Mouse (Mus musculus): Measurements from ENCODE around the gene Lrrc45. TPM values are rescaled to one million over a fixed set of nuclear protein-coding genes. Genes with fewer than 3 reads are reported as not detected.
"Not testable (repeated sequence)": the region's sequence is repeated elsewhere in the genome, so short reads cannot be mapped to it uniquely, and the experiment has no call there.

The Lrrc45 gene
- polyA plus RNA-seq, 1 experiment from 2014 or later = 50.4 TPM

- DNase-seq = no peak
- no peak overlapping the region for H3K9ac ChIP-seq (replicated peaks; ENCODE audit: low read length)
- no peaks in the 10 kb centered on the region for H3K9me3 ChIP-seq (ENCODE audit: control insufficient read depth, low read length)
- no peak for ATAC-seq (ENCODE audit: low FRiP score, low TSS enrichment)
- H3K4me3 ChIP-seq (replicated peaks; ENCODE audit: low read depth, low read length) = no peak overlapping the region
- no peaks in the 10 kb centered on the region for H3K27me3 ChIP-seq (ENCODE audit: control insufficient read depth, insufficient read depth, low read length)
- H3K4me2 ChIP-seq (ENCODE audit: low read length) = no peak overlapping the region
- no peak overlapping the region for H3K27ac ChIP-seq (replicated peaks; ENCODE audit: low read depth, low read length)
- H3K36me3 ChIP-seq (ENCODE audit: control insufficient read depth, insufficient read depth, low read length) = no peaks in the 10 kb centered on the region
- WGBS = 68% methylated on average over 11 of the region's 11 CpGs
- 0 out of 2 replicates have a peak, but pooled peaks cover 5% of the 10 kb centered on the region for H3K4me1 ChIP-seq (ENCODE audit: control insufficient read depth, insufficient read depth, low read length)
These were observed 15.0 kb downstream of the Lrrc45 start for GRCm38 (mm10) chr11:120728530-120729240.

GRCm38 (mm10) chr11:120729432-120730050 is 15.8 kb downstream of the Lrrc45 start:
- Histone ChIP-seq H3K9ac (replicated peaks; ENCODE audit: low read length) (0 out of 2 replicates have a peak overlapping the region, but pooled peaks have one; percentile 6), H3K4me2 (ENCODE audit: low read length) (peak overlapping the region; percentile 21)
- H3K36me3 ChIP-seq (ENCODE audit: control insufficient read depth, insufficient read depth, low read length); ATAC-seq (ENCODE audit: low FRiP score, low TSS enrichment); H3K4me1 ChIP-seq (ENCODE audit: control insufficient read depth, insufficient read depth, low read length); H3K27ac ChIP-seq (replicated peaks; ENCODE audit: low read depth, low read length); H3K27me3 ChIP-seq (ENCODE audit: control insufficient read depth, insufficient read depth, low read length); H3K4me3 ChIP-seq (replicated peaks; ENCODE audit: low read depth, low read length); H3K9me3 ChIP-seq (ENCODE audit: control insufficient read depth, low read length): not testable (repeated sequence)
- WGBS = 3% methylated on average over 18 of the region's 21 CpGs
- peak; percentile 52 for DNase-seq

- Histone ChIP-seq H3K9ac (replicated peaks; ENCODE audit: low read length) (no peak overlapping the region), H3K4me3 (replicated peaks; ENCODE audit: low read depth, low read length) (no peak overlapping the region), H3K4me2 (ENCODE audit: low read length) (no peak overlapping the region), H3K27me3 (ENCODE audit: control insufficient read depth, insufficient read depth, low read length) (no peaks in the 10 kb centered on the region), H3K9me3 (ENCODE audit: control insufficient read depth, low read length) (no peaks in the 10 kb centered on the region), H3K27ac (replicated peaks; ENCODE audit: low read depth, low read length) (no peak overlapping the region), H3K36me3 (ENCODE audit: control insufficient read depth, insufficient read depth, low read length) (no peaks in the 10 kb centered on the region), H3K4me1 (ENCODE audit: control insufficient read depth, insufficient read depth, low read length) (0 out of 2 replicates have a peak, but pooled peaks cover 5% of the 10 kb centered on the region)
- DNase-seq (no peak), ATAC-seq (ENCODE audit: low FRiP score, low TSS enrichment) (no peak)
- 85% methylated on average over 10 of the region's 10 CpGs for WGBS
These were observed 16.7 kb downstream of the Lrrc45 start for GRCm38 (mm10) chr11:120730331-120730870.

GRCm38 (mm10) chr11:120731395-120731794 is 17.7 kb downstream of the Lrrc45 start:
- 96% methylated on average over 1 of the region's 1 CpGs for WGBS
- Histone ChIP-seq H3K4me2 (ENCODE audit: low read length) (no peak overlapping the region), H3K9ac (replicated peaks; ENCODE audit: low read length) (no peak overlapping the region), H3K27me3 (ENCODE audit: control insufficient read depth, insufficient read depth, low read length) (no peaks in the 10 kb centered on the region), H3K36me3 (ENCODE audit: control insufficient read depth, insufficient read depth, low read length) (no peaks in the 10 kb centered on the region), H3K27ac (replicated peaks; ENCODE audit: low read depth, low read length) (no peak overlapping the region), H3K9me3 (ENCODE audit: control insufficient read depth, low read length) (no peaks in the 10 kb centered on the region), H3K4me1 (ENCODE audit: control insufficient read depth, insufficient read depth, low read length) (0 out of 2 replicates have a peak, but pooled peaks cover 5% of the 10 kb centered on the region), H3K4me3 (replicated peaks; ENCODE audit: low read depth, low read length) (no peak overlapping the region)
- no peak for DNase-seq
- no peak for ATAC-seq (ENCODE audit: low FRiP score, low TSS enrichment)

GRCm38 (mm10) chr11:120731858-120732680 is 18.3 kb downstream of the Lrrc45 start, which contains the start of gene Cbr2:
TSS of gene Cbr2 (minus strand) at chr11:120732114.
- Histone ChIP-seq H3K4me2 (ENCODE audit: low read length) (no peak within 1 kb of the TSS), H3K27ac (replicated peaks; ENCODE audit: low read depth, low read length) (no peak within 1 kb of the TSS), H3K4me1 (ENCODE audit: control insufficient read depth, insufficient read depth, low read length) (no peaks in the 10 kb centered on the region), H3K4me3 (replicated peaks; ENCODE audit: low read depth, low read length) (no peak within 1 kb of the TSS), H3K9ac (replicated peaks; ENCODE audit: low read length) (no peak within 1 kb of the TSS), H3K9me3 (ENCODE audit: control insufficient read depth, low read length) (no peaks in the 10 kb centered on the region), H3K27me3 (ENCODE audit: control insufficient read depth, insufficient read depth, low read length) (no peaks in the 10 kb centered on the region), H3K36me3 (ENCODE audit: control insufficient read depth, insufficient read depth, low read length) (no peaks in the 10 kb centered on the region)
- no peak for DNase-seq
- no peak for ATAC-seq (ENCODE audit: low FRiP score, low TSS enrichment)
- 77% methylated on average over 12 of the region's 12 CpGs for WGBS

GRCm38 (mm10) chr11:120733521-120733920 is 19.8 kb downstream of the Lrrc45 start:
- no peak overlapping the region for H3K4me3 ChIP-seq (replicated peaks; ENCODE audit: low read depth, low read length)
- no peaks in the 10 kb centered on the region for H3K9me3 ChIP-seq (ENCODE audit: control insufficient read depth, low read length)
- H3K4me2 ChIP-seq (ENCODE audit: low read length) = no peak overlapping the region
- WGBS = 64% methylated on average over 6 of the region's 6 CpGs
- H3K27ac ChIP-seq (replicated peaks; ENCODE audit: low read depth, low read length) = no peak overlapping the region
- H3K36me3 ChIP-seq (ENCODE audit: control insufficient read depth, insufficient read depth, low read length) = no peaks in the 10 kb centered on the region
- no peak overlapping the region for H3K9ac ChIP-seq (replicated peaks; ENCODE audit: low read length)
- H3K27me3 ChIP-seq (ENCODE audit: control insufficient read depth, insufficient read depth, low read length) = no peaks in the 10 kb centered on the region
- no peak for DNase-seq
- no peak for ATAC-seq (ENCODE audit: low FRiP score, low TSS enrichment)
- no peaks in the 10 kb centered on the region for H3K4me1 ChIP-seq (ENCODE audit: control insufficient read depth, insufficient read depth, low read length)

GRCm38 (mm10) chr11:120736424-120736823 is 22.7 kb downstream of the Lrrc45 start:
- H3K4me1 ChIP-seq (ENCODE audit: control insufficient read depth, insufficient read depth, low read length) = no peaks in the 10 kb centered on the region
- no peaks in the 10 kb centered on the region for H3K9me3 ChIP-seq (ENCODE audit: control insufficient read depth, low read length)
- H3K9ac ChIP-seq (replicated peaks; ENCODE audit: low read length) = no peak overlapping the region
- 77% methylated on average over 6 of the region's 6 CpGs for WGBS
- no peak overlapping the region for H3K4me3 ChIP-seq (replicated peaks; ENCODE audit: low read depth, low read length)
- H3K27ac ChIP-seq (replicated peaks; ENCODE audit: low read depth, low read length) = no peak overlapping the region
- DNase-seq (no peak), ATAC-seq (ENCODE audit: low FRiP score, low TSS enrichment) (no peak)
- no peaks in the 10 kb centered on the region for H3K36me3 ChIP-seq (ENCODE audit: control insufficient read depth, insufficient read depth, low read length)
- H3K4me2 ChIP-seq (ENCODE audit: low read length) = no peak overlapping the region
- no peaks in the 10 kb centered on the region for H3K27me3 ChIP-seq (ENCODE audit: control insufficient read depth, insufficient read depth, low read length)

- H3K4me1 ChIP-seq (ENCODE audit: control insufficient read depth, insufficient read depth, low read length) = no peaks in the 10 kb centered on the region
- H3K4me2 ChIP-seq (ENCODE audit: low read length) = no peak overlapping the region
- WGBS = 93% methylated on average over 5 of the region's 5 CpGs
- no peaks in the 10 kb centered on the region for H3K9me3 ChIP-seq (ENCODE audit: control insufficient read depth, low read length)
- ATAC-seq (ENCODE audit: low FRiP score, low TSS enrichment) (no peak), DNase-seq (no peak)
- no peaks in the 10 kb centered on the region for H3K27me3 ChIP-seq (ENCODE audit: control insufficient read depth, insufficient read depth, low read length)
- H3K27ac ChIP-seq (replicated peaks; ENCODE audit: low read depth, low read length) = no peak overlapping the region
- H3K9ac ChIP-seq (replicated peaks; ENCODE audit: low read length) = no peak overlapping the region
- no peaks in the 10 kb centered on the region for H3K36me3 ChIP-seq (ENCODE audit: control insufficient read depth, insufficient read depth, low read length)
- H3K4me3 ChIP-seq (replicated peaks; ENCODE audit: low read depth, low read length) = no peak overlapping the region
These were observed 27.3 kb downstream of the Lrrc45 start for GRCm38 (mm10) chr11:120740981-120741380.

Data from midbrain, embryonic 14.5 days (tissue).